Mouse (Mus musculus): ENCODE measurements around the gene Gm20388. TPM values are rescaled to one million over a fixed set of nuclear protein-coding genes. Genes with fewer than 3 reads are reported as not detected.

The Gm20388 gene
- polyA plus RNA-seq, 1 experiment, result 49.7 TPM

- Histone ChIP-seq H3K36me3 (ENCODE audit: control insufficient read depth, insufficient read depth, low read length) (no peaks in the 10 kb centered on the region), H3K4me1 (ENCODE audit: control insufficient read depth, insufficient read depth, low read length) (no peaks in the 10 kb centered on the region), H3K4me3 (ENCODE audit: insufficient read depth, low read depth, low read length) (no peak overlapping the region), H3K27ac (ENCODE audit: insufficient read depth, low read depth, low read length) (no peak overlapping the region), H3K27me3 (replicated peaks; ENCODE audit: control insufficient read depth, insufficient read depth, low read length) (no peaks in the 10 kb centered on the region)
- no peak for TF ChIP-seq POLR2A (IDR thresholded peaks at IDR 0.05; ENCODE audit: low read depth, low read length)
- peak; percentile 26; the same call in 1 of the 2 replicates for TF ChIP-seq CTCF (conservative IDR thresholded peaks at IDR 0.05; ENCODE audit: insufficient read depth, insufficient read length, low read depth, low read length)
- DNase-seq, result no peak
- WGBS, result 61% methylated on average over 4 of the region's 4 CpGs
Measured at GRCm38 (mm10) chr8:122074977-122075376, 2164.3 kb downstream of the Gm20388 start.

DNA sequence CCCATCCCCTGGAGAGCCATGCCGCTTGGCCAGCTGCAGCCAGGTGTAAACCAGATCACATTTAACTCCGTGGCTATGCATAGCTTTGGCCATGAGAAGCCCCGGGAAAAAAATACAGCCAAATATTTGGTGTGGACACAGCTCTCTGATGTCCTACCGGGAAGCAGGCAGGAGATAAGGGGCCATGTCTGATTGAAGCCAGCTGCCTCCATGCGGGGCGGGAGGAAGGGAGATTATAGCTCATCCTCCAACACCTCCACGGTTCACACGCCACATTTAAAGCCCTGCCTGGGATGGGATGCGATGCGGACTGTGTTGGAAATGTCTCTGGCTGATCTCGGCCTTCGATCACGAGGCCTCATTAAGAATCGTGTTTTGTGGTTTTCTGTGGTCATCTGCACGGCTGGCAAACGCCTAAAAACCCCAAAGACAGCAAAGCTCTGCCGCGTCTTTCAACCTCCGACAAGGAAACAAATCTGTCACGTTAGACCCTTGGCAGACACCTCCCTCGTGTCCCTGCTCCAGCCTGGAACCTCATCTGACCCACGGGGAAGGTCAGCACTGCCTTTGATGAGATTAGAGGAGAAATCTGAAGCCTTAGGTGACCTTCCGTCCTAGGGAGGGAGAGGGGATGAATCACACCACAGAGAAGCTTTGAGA is 2165.7 kb downstream of the Gm20388 start:
- Histone ChIP-seq H3K4me3 (ENCODE audit: insufficient read depth, low read depth, low read length) (no peak overlapping the region), H3K36me3 (ENCODE audit: control insufficient read depth, insufficient read depth, low read length) (no peaks in the 10 kb centered on the region), H3K27me3 (replicated peaks; ENCODE audit: control insufficient read depth, insufficient read depth, low read length) (no peaks in the 10 kb centered on the region), H3K4me1 (ENCODE audit: control insufficient read depth, insufficient read depth, low read length) (no peaks in the 10 kb centered on the region), H3K27ac (ENCODE audit: insufficient read depth, low read depth, low read length) (no peak overlapping the region)
- no peak for DNase-seq
- no peak for TF ChIP-seq POLR2A (IDR thresholded peaks at IDR 0.05; ENCODE audit: low read depth, low read length)
- TF ChIP-seq CTCF (conservative IDR thresholded peaks at IDR 0.05; ENCODE audit: insufficient read depth, insufficient read length, low read depth, low read length), result no peak
- 28% methylated on average over 23 of the region's 23 CpGs for WGBS

DNA sequence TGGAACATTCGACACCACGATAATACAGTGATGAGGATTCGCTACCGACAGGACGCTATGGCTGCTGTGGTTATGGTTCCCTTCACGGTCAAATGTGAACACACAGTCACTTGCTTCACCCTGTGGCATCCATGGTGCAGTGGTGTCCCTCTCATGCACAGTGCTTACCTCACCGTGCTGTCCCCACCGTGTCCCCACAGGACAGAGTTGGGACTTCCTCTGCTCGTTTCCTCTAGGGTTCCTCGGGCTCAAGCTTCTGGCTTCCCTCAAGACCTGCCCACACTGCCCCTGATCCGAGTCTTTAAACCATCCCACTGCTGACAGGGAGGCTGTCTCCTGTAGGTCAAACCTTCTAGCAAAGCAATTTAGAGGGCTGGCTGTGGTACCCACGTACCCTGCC is 2167.7 kb downstream of the Gm20388 start:
- 83% methylated on average over 12 of the region's 12 CpGs for WGBS
- no peak overlapping the region for H3K27ac ChIP-seq (ENCODE audit: insufficient read depth, low read depth, low read length)
- no peaks in the 10 kb centered on the region for H3K4me1 ChIP-seq (ENCODE audit: control insufficient read depth, insufficient read depth, low read length)
- no peaks in the 10 kb centered on the region for H3K36me3 ChIP-seq (ENCODE audit: control insufficient read depth, insufficient read depth, low read length)
- TF ChIP-seq CTCF (conservative IDR thresholded peaks at IDR 0.05; ENCODE audit: insufficient read depth, insufficient read length, low read depth, low read length), result no peak
- H3K4me3 ChIP-seq (ENCODE audit: insufficient read depth, low read depth, low read length), result no peak overlapping the region
- H3K27me3 ChIP-seq (replicated peaks; ENCODE audit: control insufficient read depth, insufficient read depth, low read length), result no peaks in the 10 kb centered on the region
- DNase-seq, result no peak

DNA sequence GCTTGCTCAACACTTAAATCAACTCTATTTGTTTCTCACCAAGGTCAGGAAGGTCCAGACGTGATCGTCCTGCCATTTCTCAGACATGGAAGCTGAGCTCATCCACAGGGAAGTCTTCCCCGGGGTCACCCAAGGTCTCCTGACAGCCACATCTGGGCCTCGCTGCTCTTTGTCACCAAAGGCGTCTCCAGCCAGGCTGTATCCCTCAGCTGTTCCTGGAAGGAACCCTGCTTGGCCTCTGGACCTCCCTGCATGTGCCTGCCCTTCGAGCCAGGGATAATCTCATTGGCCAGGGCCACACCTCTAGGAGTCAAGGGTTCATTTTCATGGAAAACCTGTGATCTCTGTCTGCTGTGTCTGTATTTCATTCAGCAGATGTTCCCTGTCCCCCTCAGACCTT is 2168.5 kb downstream of the Gm20388 start:
- TF ChIP-seq CTCF (conservative IDR thresholded peaks at IDR 0.05; ENCODE audit: insufficient read depth, insufficient read length, low read depth, low read length), result no peak
- no peak for TF ChIP-seq POLR2A (IDR thresholded peaks at IDR 0.05; ENCODE audit: low read depth, low read length)
- H3K36me3 ChIP-seq (ENCODE audit: control insufficient read depth, insufficient read depth, low read length), result no peaks in the 10 kb centered on the region
- whole genome bisulfite sequencing, result 35% methylated on average over 6 of the region's 6 CpGs
- peak; percentile 71 for DNase-seq
- no peaks in the 10 kb centered on the region for H3K4me1 ChIP-seq (ENCODE audit: control insufficient read depth, insufficient read depth, low read length)
- no peaks in the 10 kb centered on the region for H3K27me3 ChIP-seq (replicated peaks; ENCODE audit: control insufficient read depth, insufficient read depth, low read length)
- H3K4me3 ChIP-seq (ENCODE audit: insufficient read depth, low read depth, low read length), result no peak overlapping the region
- H3K27ac ChIP-seq (ENCODE audit: insufficient read depth, low read depth, low read length), result no peak overlapping the region

DNA sequence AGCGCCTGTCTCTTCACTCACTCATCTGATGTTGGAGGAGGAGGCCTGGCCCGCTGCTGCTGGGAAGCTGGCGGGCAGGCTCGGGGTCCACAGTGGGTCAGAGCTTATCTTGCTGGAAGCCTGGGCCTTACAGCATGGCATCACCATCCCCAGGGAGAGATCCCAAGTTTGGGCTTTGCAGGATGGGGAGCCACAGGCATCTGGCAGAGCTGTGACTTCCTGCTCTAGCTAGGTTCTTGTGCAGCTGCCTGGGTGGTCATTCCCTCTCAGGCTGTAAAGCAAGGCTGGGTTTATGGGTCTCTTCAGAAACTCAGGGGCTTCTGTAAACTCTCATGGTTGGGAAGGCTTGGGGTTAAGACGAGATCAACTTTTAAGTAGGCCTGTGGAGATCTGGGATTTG is 2169.7 kb downstream of the Gm20388 start:
- no peaks in the 10 kb centered on the region for H3K27me3 ChIP-seq (replicated peaks; ENCODE audit: control insufficient read depth, insufficient read depth, low read length)
- DNase-seq, result no peak
- H3K4me1 ChIP-seq (ENCODE audit: control insufficient read depth, insufficient read depth, low read length), result no peaks in the 10 kb centered on the region
- no peak for TF ChIP-seq POLR2A (IDR thresholded peaks at IDR 0.05; ENCODE audit: low read depth, low read length)
- no peak for TF ChIP-seq CTCF (conservative IDR thresholded peaks at IDR 0.05; ENCODE audit: insufficient read depth, insufficient read length, low read depth, low read length)
- H3K36me3 ChIP-seq (ENCODE audit: control insufficient read depth, insufficient read depth, low read length), result no peaks in the 10 kb centered on the region
- WGBS, result 59% methylated on average over 5 of the region's 5 CpGs
- no peak overlapping the region for H3K4me3 ChIP-seq (ENCODE audit: insufficient read depth, low read depth, low read length)
- no peak overlapping the region for H3K27ac ChIP-seq (ENCODE audit: insufficient read depth, low read depth, low read length)

DNA sequence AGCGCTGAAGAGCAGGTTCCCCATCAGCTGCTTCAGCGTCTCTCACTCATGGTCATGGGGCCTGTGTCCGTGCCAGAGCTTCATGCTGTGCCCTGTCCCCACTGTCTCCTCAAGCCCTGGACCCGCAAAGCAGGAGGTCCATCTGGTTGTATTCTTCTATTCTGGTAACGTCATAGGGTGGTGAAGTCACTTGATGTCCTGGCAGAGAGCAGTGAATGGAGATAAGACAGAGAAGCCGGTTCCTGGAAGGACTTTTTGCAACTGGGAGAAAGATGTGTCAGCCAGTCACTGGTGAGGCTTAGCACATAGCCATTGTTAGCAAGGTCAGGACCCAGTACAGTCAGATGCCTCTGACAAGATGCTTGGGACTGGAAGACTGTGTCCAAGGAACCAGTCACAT is 2172.8 kb downstream of the Gm20388 start:
- Histone ChIP-seq H3K27me3 (replicated peaks; ENCODE audit: control insufficient read depth, insufficient read depth, low read length) (no peaks in the 10 kb centered on the region), H3K4me3 (ENCODE audit: insufficient read depth, low read depth, low read length) (no peak overlapping the region), H3K4me1 (ENCODE audit: control insufficient read depth, insufficient read depth, low read length) (no peaks in the 10 kb centered on the region), H3K36me3 (ENCODE audit: control insufficient read depth, insufficient read depth, low read length) (no peaks in the 10 kb centered on the region), H3K27ac (ENCODE audit: insufficient read depth, low read depth, low read length) (no peak overlapping the region)
- DNase-seq, result no peak
- WGBS, result 91% methylated on average over 6 of the region's 6 CpGs
- TF ChIP-seq POLR2A (IDR thresholded peaks at IDR 0.05; ENCODE audit: low read depth, low read length) (no peak), CTCF (conservative IDR thresholded peaks at IDR 0.05; ENCODE audit: insufficient read depth, insufficient read length, low read depth, low read length) (no peak)

DNA sequence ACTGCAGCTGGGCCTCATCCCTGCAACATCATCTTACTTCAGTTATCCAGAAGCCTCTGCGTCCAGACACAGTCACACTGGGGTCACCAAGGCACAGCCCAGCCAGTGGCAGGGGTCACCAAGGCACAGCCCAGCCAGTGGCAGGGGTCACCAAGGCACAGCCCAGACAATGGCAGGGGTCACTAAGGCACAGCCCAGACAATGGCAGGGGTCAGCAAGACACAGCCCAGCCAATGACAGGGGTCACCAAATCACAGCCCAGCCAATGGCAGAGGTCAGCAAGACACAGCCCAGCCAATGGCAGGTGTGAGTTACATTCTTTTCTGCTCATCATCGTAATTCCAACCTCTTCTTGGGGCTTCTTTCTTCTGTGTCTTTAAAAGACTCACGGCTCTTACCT is 2173.5 kb downstream of the Gm20388 start:
- Histone ChIP-seq H3K4me3 (ENCODE audit: insufficient read depth, low read depth, low read length) (no peak overlapping the region), H3K27me3 (replicated peaks; ENCODE audit: control insufficient read depth, insufficient read depth, low read length) (no peaks in the 10 kb centered on the region), H3K4me1 (ENCODE audit: control insufficient read depth, insufficient read depth, low read length) (no peaks in the 10 kb centered on the region), H3K36me3 (ENCODE audit: control insufficient read depth, insufficient read depth, low read length) (no peaks in the 10 kb centered on the region), H3K27ac (ENCODE audit: insufficient read depth, low read depth, low read length) (no peak overlapping the region)
- TF ChIP-seq CTCF (conservative IDR thresholded peaks at IDR 0.05; ENCODE audit: insufficient read depth, insufficient read length, low read depth, low read length) (no peak), POLR2A (IDR thresholded peaks at IDR 0.05; ENCODE audit: low read depth, low read length) (no peak)
- 64% methylated on average over 3 of the region's 3 CpGs for WGBS
- DNase-seq, result no peak

All from kidney, adult 2 months (tissue).